Mouse (Mus musculus) urinary bladder, postnatal 25 days (tissue): Measurements from ENCODE around the gene Ppfibp2.
A peak's percentile ranks its signal among the peaks of the same experiment; 100 is the strongest.

Experiments used
- DNase-seq: peaks from one replicate; pipeline ENCODE4 v3.0.0; 2022; ENCODE audit warnings: low spot score

Gene Ppfibp2

DNA sequence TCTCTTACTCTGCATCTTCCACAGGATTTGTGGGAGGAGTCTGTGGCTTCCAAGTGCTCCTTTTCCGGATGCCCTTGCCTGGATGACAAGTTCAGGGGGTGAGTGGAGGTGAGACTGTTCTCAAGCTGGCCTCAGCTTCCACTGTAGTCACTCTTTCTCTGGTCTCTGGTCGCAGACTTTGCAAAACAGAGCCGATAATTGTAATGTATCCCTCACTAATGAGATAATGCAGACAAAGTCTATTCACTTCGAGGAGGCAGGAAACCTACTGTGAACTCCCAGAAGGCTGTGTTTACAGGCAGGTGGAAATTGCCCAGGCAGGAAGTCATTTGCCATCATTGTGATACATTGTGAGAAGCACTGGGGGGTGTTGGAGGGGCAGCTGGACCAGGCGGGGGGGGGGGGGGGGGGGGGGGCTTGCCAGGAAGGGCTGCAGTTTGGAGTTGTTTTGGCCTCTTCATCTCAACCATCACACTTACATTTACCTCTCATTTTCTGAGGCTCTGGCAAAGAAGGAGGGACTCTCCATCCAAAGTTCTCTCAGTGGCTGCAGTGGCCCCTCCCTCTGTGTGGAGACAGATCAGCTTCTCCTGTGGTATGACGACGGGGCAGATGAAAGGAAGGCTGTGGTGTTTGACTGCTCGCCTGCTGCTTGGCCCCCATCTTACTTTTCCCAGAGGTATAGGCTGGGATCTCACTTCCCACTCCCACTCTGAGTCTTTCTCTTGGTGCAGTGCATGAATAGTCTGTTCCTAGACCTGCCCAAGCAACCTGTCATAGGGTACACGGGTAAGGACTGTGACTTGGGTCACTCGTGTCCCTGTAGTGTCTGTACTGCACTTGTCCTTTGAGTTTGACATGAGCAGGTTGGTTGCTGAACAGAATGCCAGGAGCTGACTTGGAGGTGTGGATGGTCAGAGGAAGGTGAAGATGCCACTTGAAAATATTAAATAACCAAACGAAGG lies 23.3 kb downstream of the Ppfibp2 start:
- DNase-seq = no peak

DNA sequence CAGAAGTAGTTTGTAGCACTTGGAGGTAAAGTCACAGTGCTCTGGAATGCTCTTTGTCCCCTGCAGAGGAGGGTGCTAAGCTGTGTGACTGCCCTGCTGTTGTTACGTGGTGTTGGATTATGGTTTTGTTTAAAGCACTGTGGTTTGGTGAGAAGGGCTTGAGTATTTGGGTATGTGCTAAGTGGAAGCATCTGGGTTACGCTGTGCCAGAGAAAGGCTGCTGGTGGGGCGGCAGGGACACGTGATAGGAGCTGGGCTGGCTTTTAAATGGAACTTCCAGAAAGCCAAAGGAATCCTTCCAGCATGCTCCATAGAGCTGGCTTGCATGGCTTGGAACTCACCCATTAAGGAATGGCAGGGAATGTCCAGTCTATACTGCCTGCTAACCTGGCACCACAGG lies 24.2 kb downstream of the Ppfibp2 start:
- no peak for DNase-seq

GRCm38 (mm10) chr7:107620137-107620536 lies 25.1 kb downstream of the Ppfibp2 start:
- no peak for DNase-seq

DNA sequence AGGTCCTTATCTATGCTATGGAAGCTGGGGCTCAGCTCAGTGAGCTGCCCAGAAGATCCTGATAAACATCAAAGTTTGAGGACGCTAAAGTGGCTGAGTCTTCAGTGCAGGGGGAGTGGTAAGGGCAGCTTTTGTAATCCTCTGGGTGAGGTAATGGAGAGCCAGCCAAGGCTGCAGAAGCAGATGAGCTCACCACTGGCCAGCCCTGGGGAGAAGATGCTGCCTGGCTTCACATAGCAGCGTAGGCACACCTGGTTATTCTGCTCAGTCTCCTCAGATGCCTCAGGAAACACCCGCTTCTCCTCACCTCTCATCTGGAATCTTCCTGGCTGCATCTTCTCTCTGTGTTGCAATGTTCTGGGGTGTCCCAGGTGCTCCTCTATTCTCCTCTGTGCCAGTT lies 29.4 kb downstream of the Ppfibp2 start:
- DNase-seq = no peak

DNA sequence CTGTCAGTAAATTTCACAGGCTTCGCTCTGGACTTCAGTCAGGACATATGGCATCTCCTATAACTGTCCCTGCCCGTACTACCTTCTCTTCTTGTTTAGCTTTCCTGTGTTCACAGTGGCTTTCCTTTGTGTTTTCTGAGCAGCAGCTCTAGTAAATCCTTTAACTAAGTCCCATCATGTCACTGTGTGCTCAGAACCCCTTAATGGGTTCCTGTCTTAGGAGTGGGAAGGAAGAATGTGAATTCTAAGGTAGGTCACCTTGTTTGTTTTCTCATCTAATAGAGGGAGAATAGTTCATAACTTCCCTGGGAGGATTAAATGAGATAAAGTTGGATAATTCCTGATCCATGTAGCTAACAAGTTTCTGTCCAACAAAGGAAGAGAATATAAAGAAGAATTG lies 30.1 kb downstream of the Ppfibp2 start, which contains the start of gene 5330417H12Rik:
Gene 5330417H12Rik (minus strand): TSS at position 101 of the 400 bp plus-strand sequence.
- DNase-seq = no peak

- DNase-seq = no peak
Measured at GRCm38 (mm10) chr7:107625781-107626180, 30.8 kb downstream of the Ppfibp2 start.

DNA sequence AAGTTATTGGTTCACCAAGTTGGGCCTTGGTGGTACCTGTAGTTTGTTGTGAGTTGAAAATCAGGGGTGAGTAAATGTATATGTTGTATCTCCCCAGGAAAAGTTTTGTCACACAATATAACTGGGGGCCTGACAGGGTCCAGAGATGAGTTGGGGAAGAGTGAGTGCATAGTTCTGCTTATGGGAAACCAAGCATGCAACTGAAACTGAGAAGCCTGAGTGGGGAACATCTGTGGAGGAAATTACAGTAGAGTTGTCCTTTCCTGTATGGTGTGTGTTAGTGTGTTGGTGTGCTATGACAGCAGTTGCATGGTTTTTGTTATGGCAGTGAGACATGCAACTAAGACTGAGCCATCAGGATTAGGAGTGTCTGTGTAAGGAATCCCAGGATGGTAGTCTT lies 33.4 kb downstream of the Ppfibp2 start:
- DNase-seq = no peak

DNA sequence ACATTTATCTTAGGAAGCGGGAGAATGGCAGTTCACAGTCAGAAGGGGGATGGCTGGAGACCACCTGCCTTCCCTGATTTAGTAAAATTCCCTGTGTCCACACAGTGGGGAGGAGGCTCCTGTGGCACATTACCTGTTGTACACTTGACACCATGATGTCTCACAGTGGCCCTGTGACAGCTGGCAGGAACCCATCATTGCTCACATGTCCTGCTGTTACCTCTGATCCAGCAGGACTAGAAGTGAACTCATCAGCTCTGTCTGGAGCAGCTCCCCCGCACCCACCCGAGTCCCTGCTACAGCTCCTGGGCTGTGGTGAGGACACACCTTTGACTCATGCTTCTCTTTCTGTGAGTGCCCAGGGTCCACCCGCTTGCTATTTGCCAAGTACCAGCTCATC lies 38.2 kb downstream of the Ppfibp2 start:
- DNase-seq = no peak

- DNase-seq = no peak
Measured at GRCm38 (mm10) chr7:107637398-107637797, 42.4 kb downstream of the Ppfibp2 start.

DNA sequence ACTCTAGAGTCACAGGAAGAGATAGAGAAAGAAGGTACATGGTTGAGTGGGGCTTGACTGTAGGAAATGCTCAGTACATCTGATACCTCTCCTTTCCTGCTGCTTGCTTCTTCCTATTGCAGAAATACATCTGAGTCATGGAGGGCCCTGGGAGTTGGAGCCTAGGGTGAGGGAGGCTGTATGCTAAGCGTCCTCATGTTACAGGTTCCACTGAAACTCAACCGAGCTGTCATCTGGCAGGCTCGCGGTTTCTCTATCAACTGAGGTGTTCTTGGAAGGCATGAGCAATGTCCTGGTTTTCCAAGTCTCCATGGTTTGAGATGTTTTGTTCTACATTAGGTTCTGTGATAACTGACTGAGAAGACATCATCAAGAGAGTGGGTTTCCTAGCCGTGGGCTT lies 43.0 kb downstream of the Ppfibp2 start:
- no peak for DNase-seq

GRCm38 (mm10) chr7:107642586-107643275 lies 47.7 kb downstream of the Ppfibp2 start:
- DNase-seq = no peak

- no peak for DNase-seq
Measured at GRCm38 (mm10) chr7:107644987-107645386, 50.0 kb downstream of the Ppfibp2 start.

DNA sequence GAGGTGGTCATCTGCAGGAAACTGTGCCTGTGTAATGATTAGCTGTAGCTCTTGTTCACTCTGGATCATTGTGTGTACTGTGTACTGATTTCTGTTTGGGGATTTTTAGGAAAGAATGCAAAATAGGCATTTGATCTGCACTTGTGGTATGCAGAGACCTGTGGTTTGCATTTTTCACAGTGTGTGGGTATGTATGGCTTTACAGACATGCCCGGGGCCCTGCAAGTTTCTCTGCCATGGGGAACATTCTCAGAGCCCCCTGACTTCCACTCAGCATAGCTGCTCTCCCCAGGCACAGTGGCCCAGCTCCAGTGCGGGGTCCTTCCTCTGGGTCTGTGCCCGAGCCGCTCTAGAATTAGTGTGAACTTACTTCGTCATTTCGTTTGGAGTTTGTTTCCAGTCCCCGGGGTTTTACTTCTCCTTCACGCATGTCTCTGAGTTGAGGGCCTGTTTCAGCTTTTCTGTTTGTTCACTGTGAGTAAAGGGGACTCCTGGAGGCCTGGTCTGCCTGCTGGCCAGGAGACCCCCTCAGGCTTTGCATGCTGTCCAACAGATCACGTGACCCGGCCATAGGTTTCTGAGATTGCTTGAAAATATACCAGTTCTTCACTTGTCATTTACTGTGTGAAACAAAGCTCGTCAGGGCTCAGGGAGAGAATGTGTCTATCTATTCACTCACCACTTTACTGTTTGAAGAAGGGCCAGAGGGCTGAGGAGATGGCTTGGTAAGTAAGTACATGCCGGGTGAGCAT lies 54.1 kb downstream of the Ppfibp2 start:
- no peak for DNase-seq

DNA sequence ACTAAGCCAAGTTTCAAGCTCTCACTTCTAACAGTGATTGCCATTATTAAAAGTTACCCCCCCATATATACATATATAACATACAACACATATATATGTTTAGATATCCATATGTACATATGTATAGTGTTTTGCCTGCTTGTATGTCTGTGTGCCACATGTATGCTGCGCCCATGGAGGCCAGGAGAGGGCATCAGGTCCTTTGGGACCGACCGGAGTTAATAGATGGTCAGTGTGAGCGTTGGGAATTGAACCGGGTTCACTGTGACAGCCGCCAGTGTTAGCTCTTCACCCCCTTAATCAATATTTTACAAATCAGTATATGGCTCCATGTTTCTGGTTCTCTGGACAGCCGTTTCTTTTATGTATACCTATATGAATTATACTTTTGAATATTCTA lies 55.0 kb downstream of the Ppfibp2 start:
- no peak for DNase-seq

- DNase-seq = no peak
Measured at GRCm38 (mm10) chr7:107651821-107652220, 56.8 kb downstream of the Ppfibp2 start.

- DNase-seq = no peak
Measured at GRCm38 (mm10) chr7:107656451-107656850, 61.4 kb downstream of the Ppfibp2 start.

DNA sequence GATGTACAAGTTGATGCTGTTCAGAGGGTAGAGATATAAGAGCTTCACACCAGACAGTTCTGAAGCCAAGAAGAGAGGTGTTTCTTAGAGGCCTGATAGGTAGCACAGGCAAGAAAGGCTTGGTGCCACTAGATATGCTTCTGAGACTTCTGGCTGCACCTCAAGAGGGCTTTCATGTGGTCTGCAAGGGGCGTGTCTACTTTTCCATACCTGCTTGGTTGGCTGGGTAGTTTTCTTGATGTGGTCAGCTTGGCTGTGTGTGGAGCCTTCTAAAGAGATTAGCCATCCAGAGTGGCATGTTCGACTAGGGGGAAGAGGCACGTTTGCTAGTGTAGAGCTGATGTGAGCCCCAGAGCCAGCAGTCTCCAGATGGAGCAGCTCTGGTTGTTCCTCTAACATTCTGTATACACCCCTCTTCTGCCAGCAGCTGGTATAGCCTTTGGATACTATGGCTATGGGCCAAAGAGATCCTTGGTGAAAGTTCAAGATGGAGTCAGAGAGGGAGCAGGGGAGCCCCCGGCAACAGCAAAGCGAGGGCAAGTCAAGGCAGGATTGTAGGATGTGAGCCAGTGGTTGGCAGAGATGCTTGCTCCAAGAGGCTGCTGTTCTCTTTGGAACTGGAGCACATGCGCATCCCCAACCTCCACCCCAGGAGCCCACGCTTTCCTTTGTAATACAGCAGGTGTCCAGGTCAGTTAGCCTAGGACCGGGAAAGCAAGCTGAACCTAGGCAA lies 64.3 kb downstream of the Ppfibp2 start:
- no peak for DNase-seq

GRCm38 (mm10) chr7:107661189-107661842 lies 66.3 kb downstream of the Ppfibp2 start:
- peak; percentile 71 for DNase-seq

GRCm38 (mm10) chr7:107661843-107662281 lies 66.9 kb downstream of the Ppfibp2 start:
- no peak for DNase-seq

DNA sequence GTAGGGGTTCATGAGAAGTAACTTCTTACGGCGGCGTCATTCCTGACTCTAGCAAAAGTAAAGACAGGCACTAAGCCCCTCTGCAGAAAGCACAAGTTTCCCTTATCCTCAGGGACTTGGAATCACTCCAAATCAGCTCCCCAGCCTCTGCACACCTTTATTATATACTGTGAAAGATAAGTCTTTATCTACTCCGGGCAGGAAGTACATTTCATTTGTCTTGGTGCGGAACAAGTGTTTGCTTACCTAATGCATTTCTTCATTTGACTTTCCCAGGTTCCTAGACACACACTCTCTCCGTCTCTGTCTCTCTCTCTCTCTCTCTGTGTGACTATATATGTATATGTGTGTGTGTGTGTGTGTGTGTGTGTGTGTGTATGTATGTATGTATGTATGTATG lies 68.6 kb downstream of the Ppfibp2 start:
- no peak for DNase-seq
